Mouse (Mus musculus): ENCODE data around the gene Tmem119. TPM values are rescaled to one million over a fixed set of nuclear protein-coding genes. Genes with fewer than 3 reads are reported as not detected.
A peak's percentile ranks its signal among the peaks of the same experiment; 100 is the strongest.

Gene Tmem119
- polyA plus RNA-seq, 1 experiment from 2014 or later: 242 TPM

GRCm38 (mm10) chr5:113776128-113776895 is 24.0 kb downstream of the Tmem119 start:
- H3K36me3 ChIP-seq: peaks cover 44% of the 10 kb centered on the region
- no peaks in the 10 kb centered on the region for H3K9me3 ChIP-seq
- 92% methylated on average over 15 of the region's 15 CpGs for WGBS
- H3K27ac ChIP-seq: no peak overlapping the region
- no peak overlapping the region for H3K4me2 ChIP-seq
- peaks cover 16% of the 10 kb centered on the region for H3K4me1 ChIP-seq (replicated peaks)
- no peak for ATAC-seq (ENCODE audit: insufficient number of reproducible peaks, insufficient read depth, low FRiP score, low TSS enrichment, low read depth)
- no peak overlapping the region for H3K4me3 ChIP-seq (replicated peaks)
- H3K9ac ChIP-seq (replicated peaks): no peak overlapping the region
- H3K27me3 ChIP-seq: no peaks in the 10 kb centered on the region

DNA sequence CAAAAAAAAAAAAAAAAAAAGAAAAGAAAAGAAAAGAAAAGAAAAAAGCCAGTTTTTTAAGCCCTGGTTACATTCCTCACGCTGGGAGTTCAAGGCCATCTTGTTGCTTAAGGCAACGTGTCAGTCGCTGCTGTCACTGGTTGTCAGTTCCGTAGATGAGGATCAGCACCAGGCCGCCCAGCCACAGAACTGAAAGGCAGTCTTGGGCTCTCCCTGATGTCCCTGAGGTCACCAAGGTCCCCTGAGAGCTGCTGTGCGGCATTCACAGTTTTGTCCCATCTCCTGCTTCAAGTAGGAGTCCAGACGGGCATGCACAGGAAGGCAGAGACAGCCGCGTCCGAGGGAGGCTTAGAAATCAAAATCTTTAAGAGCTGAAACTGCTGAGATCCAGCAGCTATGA is 24.7 kb downstream of the Tmem119 start:
- Histone ChIP-seq H3K9ac (replicated peaks) (no peak overlapping the region), H3K27me3 (no peaks in the 10 kb centered on the region), H3K4me2 (no peak overlapping the region), H3K4me3 (replicated peaks) (no peak overlapping the region), H3K9me3 (no peaks in the 10 kb centered on the region), H3K4me1 (replicated peaks) (peaks cover 9% of the 10 kb centered on the region), H3K36me3 (peaks cover 44% of the 10 kb centered on the region), H3K27ac (no peak overlapping the region)
- 91% methylated on average over 10 of the region's 10 CpGs for WGBS
- ATAC-seq (ENCODE audit: insufficient number of reproducible peaks, insufficient read depth, low FRiP score, low TSS enrichment, low read depth): no peak

GRCm38 (mm10) chr5:113773664-113774063 is 26.7 kb downstream of the Tmem119 start:
- Histone ChIP-seq H3K4me3 (replicated peaks) (peak overlapping the region; percentile 99), H3K4me1 (replicated peaks) (peaks cover 19% of the 10 kb centered on the region), H3K9me3 (no peaks in the 10 kb centered on the region), H3K4me2 (peak overlapping the region; percentile 95), H3K9ac (replicated peaks) (peak overlapping the region; percentile 72; the same call in 1 of the 2 replicates), H3K27ac (no peak overlapping the region), H3K27me3 (no peaks in the 10 kb centered on the region), H3K36me3 (peaks cover 47% of the 10 kb centered on the region)
- no peak for ATAC-seq (ENCODE audit: insufficient number of reproducible peaks, insufficient read depth, low FRiP score, low TSS enrichment, low read depth)
- WGBS: 2% methylated on average over 7 of the region's 7 CpGs

DNA sequence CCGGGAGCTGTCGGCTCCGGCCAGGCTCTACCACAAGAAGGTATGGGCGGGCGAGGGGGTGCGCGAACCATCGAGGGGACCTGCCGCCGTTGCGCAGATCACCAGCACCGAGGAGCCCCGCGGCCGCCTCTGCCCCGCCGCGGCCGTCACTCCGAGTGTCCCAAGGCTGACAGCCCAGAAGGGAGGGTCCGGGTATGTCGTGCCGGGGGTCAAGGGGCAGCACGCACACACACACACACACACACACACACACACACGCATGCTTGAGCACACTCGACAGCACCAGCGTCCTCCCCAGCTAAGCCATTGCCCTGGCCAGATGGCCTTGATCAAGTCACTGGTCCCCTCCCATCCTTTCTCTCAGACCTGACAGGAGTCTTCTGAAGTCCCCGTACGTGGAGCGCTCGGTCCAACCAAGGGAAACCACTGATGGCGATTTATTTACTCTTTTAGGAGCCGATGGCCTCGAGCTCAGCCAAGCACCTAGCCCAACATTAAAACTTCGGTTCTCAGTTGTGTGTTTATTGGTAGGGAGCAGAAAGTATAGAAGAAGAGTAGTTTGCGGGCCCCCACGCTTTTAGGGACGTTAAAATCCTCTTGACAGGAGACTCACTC is 27.3 kb downstream of the Tmem119 start:
- under 1% methylated on average over 37 of the region's 38 CpGs for WGBS
- peaks cover 47% of the 10 kb centered on the region for H3K36me3 ChIP-seq
- no peaks in the 10 kb centered on the region for H3K27me3 ChIP-seq
- peak; percentile 48 for ATAC-seq (ENCODE audit: insufficient number of reproducible peaks, insufficient read depth, low FRiP score, low TSS enrichment, low read depth)
- peak overlapping the region; percentile 97 for H3K27ac ChIP-seq
- H3K4me1 ChIP-seq (replicated peaks): peaks cover 19% of the 10 kb centered on the region
- H3K9me3 ChIP-seq: no peaks in the 10 kb centered on the region
- H3K4me3 ChIP-seq (replicated peaks): peak overlapping the region; percentile 99
- H3K4me2 ChIP-seq: peak overlapping the region; percentile 95
- H3K9ac ChIP-seq (replicated peaks): peak overlapping the region; percentile 72

- H3K4me1 ChIP-seq (replicated peaks): peaks cover 19% of the 10 kb centered on the region
- H3K27me3 ChIP-seq: no peaks in the 10 kb centered on the region
- WGBS: under 1% methylated on average over 49 of the region's 49 CpGs
- peak within 1 kb of the TSS; percentile 97 for H3K27ac ChIP-seq
- peak within 1 kb of the TSS; percentile 95 for H3K9ac ChIP-seq (replicated peaks)
- H3K36me3 ChIP-seq: peaks cover 47% of the 10 kb centered on the region
- peak within 1 kb of the TSS; percentile 95 for H3K4me2 ChIP-seq
- H3K9me3 ChIP-seq: no peaks in the 10 kb centered on the region
- peak; percentile 83 for ATAC-seq (ENCODE audit: insufficient number of reproducible peaks, insufficient read depth, low FRiP score, low TSS enrichment, low read depth)
- peak within 1 kb of the TSS; percentile 99 for H3K4me3 ChIP-seq (replicated peaks)
Observed at GRCm38 (mm10) chr5:113772450-113772895, 27.8 kb downstream of the Tmem119 start, which contains the start of the genes Sart3 and Iscu. Gene Sart3 (minus strand): TSS chr5:113772510. Gene Iscu (plus strand): TSS chr5:113772748.

DNA sequence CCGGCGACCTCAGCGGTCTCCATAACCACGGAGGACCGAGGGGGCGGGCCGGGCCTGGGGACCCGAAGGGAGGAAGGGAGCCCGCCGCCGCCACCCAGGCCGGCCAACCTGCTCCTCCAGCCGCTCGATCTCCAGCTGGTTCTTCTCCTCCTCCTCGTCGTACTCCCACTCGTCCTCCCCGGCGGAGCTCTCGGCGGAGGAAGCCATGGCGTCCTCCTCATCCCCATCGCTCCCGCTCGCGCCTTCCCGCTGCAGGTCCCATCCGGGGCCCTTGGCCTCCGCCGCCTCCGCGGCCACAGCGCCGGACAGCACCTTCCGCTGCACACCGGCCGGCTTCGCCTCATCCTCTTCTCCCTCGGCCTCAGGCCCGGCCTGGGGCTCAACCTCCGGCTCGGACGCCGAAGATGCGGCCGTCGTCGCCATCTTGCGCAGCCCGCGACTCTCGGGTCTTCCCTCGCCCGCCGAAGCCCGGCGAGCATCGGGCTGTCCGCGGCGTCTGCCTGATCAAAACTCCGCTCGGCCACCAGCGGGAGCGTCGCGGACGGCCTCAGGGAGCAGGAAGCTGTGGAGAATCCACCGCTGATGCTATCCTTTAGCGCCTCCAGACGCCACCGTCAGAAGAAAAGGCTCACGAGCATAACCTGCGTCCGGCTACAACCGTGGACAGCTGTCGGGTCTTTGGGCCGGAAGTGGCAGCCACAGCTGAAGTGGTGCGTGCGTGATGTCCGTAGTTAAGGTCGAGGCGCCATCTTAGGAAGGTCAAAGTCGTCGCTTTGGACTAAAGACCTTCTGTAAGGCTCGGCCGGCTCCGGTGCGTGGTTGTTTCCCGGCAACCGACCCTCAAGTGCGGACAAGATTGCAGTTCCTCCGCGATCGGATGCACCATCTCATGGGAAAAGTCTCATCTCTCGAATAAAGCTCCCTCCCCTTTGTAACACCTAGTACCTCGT is 28.8 kb downstream of the Tmem119 start:
- WGBS: under 1% methylated on average over 97 of the region's 97 CpGs
- ATAC-seq (ENCODE audit: insufficient number of reproducible peaks, insufficient read depth, low FRiP score, low TSS enrichment, low read depth): 0 out of 2 replicates have a peak, but pooled peaks have one; percentile 39
- Histone ChIP-seq H3K36me3 (peaks cover 47% of the 10 kb centered on the region), H3K4me2 (peak overlapping the region; percentile 95), H3K9ac (replicated peaks) (peak overlapping the region; percentile 95), H3K27me3 (no peaks in the 10 kb centered on the region), H3K4me3 (replicated peaks) (peak overlapping the region; percentile 99), H3K9me3 (no peaks in the 10 kb centered on the region), H3K27ac (peak overlapping the region; percentile 97), H3K4me1 (replicated peaks) (peaks cover 19% of the 10 kb centered on the region)

GRCm38 (mm10) chr5:113768806-113769205 is 31.5 kb downstream of the Tmem119 start:
- H3K27ac ChIP-seq: no peak overlapping the region
- H3K4me1 ChIP-seq (replicated peaks): peaks cover 19% of the 10 kb centered on the region
- H3K27me3 ChIP-seq: no peaks in the 10 kb centered on the region
- peaks cover 45% of the 10 kb centered on the region for H3K36me3 ChIP-seq
- H3K4me2 ChIP-seq: no peak overlapping the region
- H3K9me3 ChIP-seq: no peaks in the 10 kb centered on the region
- no peak for ATAC-seq (ENCODE audit: insufficient number of reproducible peaks, insufficient read depth, low FRiP score, low TSS enrichment, low read depth)
- no peak overlapping the region for H3K9ac ChIP-seq (replicated peaks)
- H3K4me3 ChIP-seq (replicated peaks): no peak overlapping the region
- 93% methylated on average over 8 of the region's 8 CpGs for WGBS

DNA sequence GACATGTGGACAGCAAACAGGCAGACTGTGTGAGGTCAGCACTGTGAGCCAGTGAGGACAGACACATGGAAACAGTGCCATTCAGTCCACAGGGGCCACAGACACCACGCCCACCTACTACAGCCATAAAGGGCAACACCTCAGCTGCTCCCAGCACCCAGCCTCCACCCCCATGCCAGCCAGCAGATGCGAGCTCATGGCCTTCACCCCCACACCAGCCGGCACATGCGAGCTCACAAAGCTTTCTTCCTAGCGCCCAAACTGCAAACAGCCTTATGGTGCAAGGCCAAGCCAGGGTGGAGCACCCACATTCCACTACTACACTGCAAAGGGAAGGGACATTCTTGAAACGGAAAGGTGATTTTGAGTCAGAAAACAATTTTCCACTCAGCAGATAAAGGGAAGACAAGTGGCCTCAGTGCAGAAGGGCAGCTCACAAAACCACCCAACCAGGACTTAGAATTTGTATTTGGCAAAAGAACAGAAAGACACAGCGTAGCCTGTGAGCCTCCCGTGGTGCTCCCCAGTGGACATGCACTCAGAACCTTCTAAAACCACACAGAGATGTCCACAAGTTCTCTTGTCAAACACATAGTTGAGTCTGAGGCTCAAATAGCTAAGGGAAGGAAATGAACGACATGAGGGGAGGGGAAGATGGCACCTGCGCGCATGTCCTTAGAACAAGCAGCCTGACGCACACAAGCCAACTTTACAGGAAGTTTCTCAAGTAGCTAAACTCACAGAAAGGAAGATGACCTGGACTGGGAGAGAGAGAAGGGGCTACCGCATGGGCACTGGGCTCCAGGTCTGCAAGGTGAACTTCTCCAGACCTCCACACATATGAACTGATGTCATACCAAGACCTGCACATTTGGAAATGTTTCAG is 34.4 kb downstream of the Tmem119 start:
- no peak overlapping the region for H3K4me3 ChIP-seq (replicated peaks)
- no peaks in the 10 kb centered on the region for H3K9me3 ChIP-seq
- H3K36me3 ChIP-seq: peaks cover 74% of the 10 kb centered on the region
- H3K4me1 ChIP-seq (replicated peaks): peaks cover 13% of the 10 kb centered on the region
- H3K27ac ChIP-seq: no peak overlapping the region
- no peak overlapping the region; the same call in 1 of the 2 replicates for H3K9ac ChIP-seq (replicated peaks)
- H3K4me2 ChIP-seq: no peak overlapping the region
- WGBS: 90% methylated on average over 13 of the region's 13 CpGs
- no peaks in the 10 kb centered on the region for H3K27me3 ChIP-seq
- no peak for ATAC-seq (ENCODE audit: insufficient number of reproducible peaks, insufficient read depth, low FRiP score, low TSS enrichment, low read depth)

- 85% methylated on average over 7 of the region's 7 CpGs for WGBS
- no peak overlapping the region for H3K9ac ChIP-seq (replicated peaks)
Observed at GRCm38 (mm10) chr5:113764426-113764825, 35.9 kb downstream of the Tmem119 start.

DNA sequence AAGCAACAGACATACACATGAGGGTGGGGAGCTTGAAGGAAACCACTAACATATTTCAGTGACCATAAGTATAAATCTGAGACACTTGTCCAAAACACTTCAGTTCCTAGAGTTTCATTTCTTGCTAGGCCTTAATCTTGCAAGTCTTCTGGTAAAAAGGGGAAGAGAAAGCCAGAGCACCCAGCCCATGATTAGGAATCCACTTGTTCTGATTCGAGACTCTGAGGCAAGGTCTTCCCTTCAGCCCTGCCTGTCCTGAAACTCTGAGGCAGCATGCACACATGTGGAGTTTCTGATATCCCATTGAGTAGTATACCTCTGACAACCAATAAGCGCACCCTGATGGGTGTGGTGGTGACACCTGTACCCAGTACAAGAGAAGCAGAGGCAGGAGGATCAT is 38.7 kb downstream of the Tmem119 start:
- WGBS: 85% methylated on average over 2 of the region's 2 CpGs
- Histone ChIP-seq H3K4me2 (no peak overlapping the region), H3K4me1 (replicated peaks) (no peaks in the 10 kb centered on the region), H3K27ac (no peak overlapping the region), H3K4me3 (replicated peaks) (no peak overlapping the region), H3K9ac (replicated peaks) (no peak overlapping the region), H3K9me3 (no peaks in the 10 kb centered on the region), H3K36me3 (peaks cover 93% of the 10 kb centered on the region), H3K27me3 (no peaks in the 10 kb centered on the region)
- ATAC-seq (ENCODE audit: insufficient number of reproducible peaks, insufficient read depth, low FRiP score, low TSS enrichment, low read depth): no peak

More at GRCm38 (mm10) chr5:113764426-113764825, 35.9 kb downstream of the Tmem119 start:
- H3K4me1 ChIP-seq (replicated peaks): peaks cover under 1% of the 10 kb centered on the region; the same call in 1 of the 2 replicates
- H3K4me2 ChIP-seq: no peak overlapping the region
- H3K27ac ChIP-seq: no peak overlapping the region
- no peaks in the 10 kb centered on the region for H3K9me3 ChIP-seq
- H3K4me3 ChIP-seq (replicated peaks): no peak overlapping the region
- H3K36me3 ChIP-seq: peaks cover 88% of the 10 kb centered on the region
- no peak for ATAC-seq (ENCODE audit: insufficient number of reproducible peaks, insufficient read depth, low FRiP score, low TSS enrichment, low read depth)
- H3K27me3 ChIP-seq: no peaks in the 10 kb centered on the region
